Mouse (Mus musculus) lung, postnatal 10 days (tissue): ENCODE data around the gene Tnrc6c.

Experiments used
- DNase-seq: peaks from one replicate; pipeline ENCODE4 v3.0.0; 2021

Gene Tnrc6c

GRCm38 (mm10) chr11:117731470-117731869 is 77.4 kb downstream of the Tnrc6c start:
- DNase-seq = no peak

GRCm38 (mm10) chr11:117736037-117736689 is 82.1 kb downstream of the Tnrc6c start:
- peak; percentile 28 for DNase-seq

- DNase-seq = no peak
These were observed 84.0 kb downstream of the Tnrc6c start for GRCm38 (mm10) chr11:117738123-117738522.

GRCm38 (mm10) chr11:117741128-117741527 is 87.0 kb downstream of the Tnrc6c start:
- no peak for DNase-seq

- no peak for DNase-seq
These were observed 88.2 kb downstream of the Tnrc6c start for GRCm38 (mm10) chr11:117742243-117742642.

GRCm38 (mm10) chr11:117742715-117743114 is 88.6 kb downstream of the Tnrc6c start:
- no peak for DNase-seq

GRCm38 (mm10) chr11:117743454-117744030 is 89.5 kb downstream of the Tnrc6c start:
- DNase-seq = no peak

GRCm38 (mm10) chr11:117748628-117749027 is 94.5 kb downstream of the Tnrc6c start:
- DNase-seq = no peak

GRCm38 (mm10) chr11:117749414-117749813 is 95.3 kb downstream of the Tnrc6c start:
- no peak for DNase-seq

GRCm38 (mm10) chr11:117751544-117751943 is 97.5 kb downstream of the Tnrc6c start:
- no peak for DNase-seq

GRCm38 (mm10) chr11:117755891-117756290 is 101.8 kb downstream of the Tnrc6c start:
- no peak for DNase-seq

- no peak for DNase-seq
These were observed 105.2 kb downstream of the Tnrc6c start for GRCm38 (mm10) chr11:117759267-117759666.

GRCm38 (mm10) chr11:117760374-117761119 is 106.5 kb downstream of the Tnrc6c start:
- DNase-seq = no peak

- no peak for DNase-seq
These were observed 107.7 kb downstream of the Tnrc6c start for GRCm38 (mm10) chr11:117761801-117762200.

- DNase-seq = no peak
These were observed 108.2 kb downstream of the Tnrc6c start for GRCm38 (mm10) chr11:117762246-117762645.

- DNase-seq = no peak
These were observed 110.2 kb downstream of the Tnrc6c start for GRCm38 (mm10) chr11:117764319-117764718.

GRCm38 (mm10) chr11:117765361-117765760 is 111.3 kb downstream of the Tnrc6c start:
- no peak for DNase-seq

- no peak for DNase-seq
These were observed 112.2 kb downstream of the Tnrc6c start for GRCm38 (mm10) chr11:117766275-117766674.

- DNase-seq = no peak
These were observed 114.9 kb downstream of the Tnrc6c start for GRCm38 (mm10) chr11:117768725-117769682.

GRCm38 (mm10) chr11:117769683-117770047 is 115.6 kb downstream of the Tnrc6c start:
- no peak for DNase-seq

- DNase-seq = no peak
These were observed 116.3 kb downstream of the Tnrc6c start for GRCm38 (mm10) chr11:117770407-117770806.

- no peak for DNase-seq
These were observed 118.3 kb downstream of the Tnrc6c start for GRCm38 (mm10) chr11:117772352-117772751.

GRCm38 (mm10) chr11:117774925-117775324 is 120.8 kb downstream of the Tnrc6c start:
- DNase-seq = no peak
